Mouse (Mus musculus): ENCODE results near the gene Gm45753. TPM values are rescaled to one million over a fixed set of nuclear protein-coding genes. Genes with fewer than 3 reads are reported as not detected.
"Not testable (repeated sequence)": the region's sequence is repeated elsewhere in the genome, so short reads cannot be mapped to it uniquely, and the experiment has no call there.

Gm45753 gene
- not detected for polyA plus RNA-seq (2017; shearing (Covaris generic))

- ATAC-seq = no peak
These were observed at the start of gene Gm45753 for GRCm38 (mm10) chr8:45308366-45308765. Gene Gm45753, minus strand, starts transcription at chr8:45308466.

- no peak for ATAC-seq
These were observed 47.5 kb upstream of the Gm45753 start for GRCm38 (mm10) chr8:45355809-45356208.

- ATAC-seq = peak; percentile 90
These were observed 36.8 kb upstream of the Gm45753 start for GRCm38 (mm10) chr8:45345031-45345430.

GRCm38 (mm10) chr8:45344298-45344697 is 36.0 kb upstream of the Gm45753 start:
- no peak for ATAC-seq

GRCm38 (mm10) chr8:45341630-45342628 is 33.7 kb upstream of the Gm45753 start:
- no peak for ATAC-seq

- ATAC-seq = no peak
These were observed 25.2 kb upstream of the Gm45753 start for GRCm38 (mm10) chr8:45333493-45333892.

- ATAC-seq = peak; percentile 96
These were observed 24.6 kb upstream of the Gm45753 start, which contains the start of gene Cyp4v3 for GRCm38 (mm10) chr8:45332685-45333409. Gene Cyp4v3, minus strand, starts transcription at chr8:45333216.

GRCm38 (mm10) chr8:45330856-45331255 is 22.6 kb upstream of the Gm45753 start:
- no peak for ATAC-seq

GRCm38 (mm10) chr8:45329206-45329980 is 21.1 kb upstream of the Gm45753 start:
- ATAC-seq = no peak

- ATAC-seq = not testable (repeated sequence)
These were observed 18.8 kb upstream of the Gm45753 start for GRCm38 (mm10) chr8:45327076-45327475.

GRCm38 (mm10) chr8:45324151-45324550 is 15.9 kb upstream of the Gm45753 start:
- no peak for ATAC-seq

- no peak for ATAC-seq
These were observed 13.1 kb upstream of the Gm45753 start for GRCm38 (mm10) chr8:45321365-45321764.

GRCm38 (mm10) chr8:45320930-45321329 is 12.7 kb upstream of the Gm45753 start:
- no peak for ATAC-seq

- no peak for ATAC-seq
These were observed 2.7 kb upstream of the Gm45753 start for GRCm38 (mm10) chr8:45310967-45311366.

- ATAC-seq = no peak
These were observed 2.8 kb downstream of the Gm45753 start for GRCm38 (mm10) chr8:45305479-45305878.

- ATAC-seq = no peak
These were observed 3.9 kb downstream of the Gm45753 start for GRCm38 (mm10) chr8:45304354-45304753.

GRCm38 (mm10) chr8:45302390-45302789 is 5.9 kb downstream of the Gm45753 start:
- no peak for ATAC-seq

- ATAC-seq = no peak
These were observed 13.0 kb downstream of the Gm45753 start for GRCm38 (mm10) chr8:45295276-45295675.

- no peak for ATAC-seq
These were observed 13.6 kb downstream of the Gm45753 start, which contains the start of gene Klkb1 for GRCm38 (mm10) chr8:45294687-45295086. Gene Klkb1, minus strand, starts transcription at chr8:45294859.

GRCm38 (mm10) chr8:45291790-45292189 is 16.5 kb downstream of the Gm45753 start:
- ATAC-seq = no peak

- no peak for ATAC-seq
These were observed 26.6 kb downstream of the Gm45753 start for GRCm38 (mm10) chr8:45281630-45282029.

- no peak for ATAC-seq
These were observed 30.8 kb downstream of the Gm45753 start for GRCm38 (mm10) chr8:45277453-45277852.
